Mouse (Mus musculus) embryonic facial prominence, embryonic 13.5 days (tissue): ENCODE measurements around the gene Pacsin3. TPM values are rescaled to one million over a fixed set of nuclear protein-coding genes. Genes with fewer than 3 reads are reported as not detected.
A peak's percentile ranks its signal among the peaks of the same experiment; 100 is the strongest.

Source experiments
- ATAC-seq: fragments of 200-750 bp; cut with Nextera tagmentation; 2 replicates; pipeline ENCODE4 v1.8.0; 2017; ENCODE audit warnings: low read depth; ENCODE audit not compliant: insufficient number of reproducible peaks, insufficient read depth, low FRiP score, low TSS enrichment
- H3K27ac ChIP-seq: fragments of 300-500 bp; sonication (generic); 2 replicates; pipeline ENCODE4 v1.5.1; 2015; ENCODE audit warnings: moderate library complexity, mild to moderate bottlenecking, inconsistent platforms
- H3K27me3 ChIP-seq: fragments of 300-500 bp; sonication (generic); 2 replicates; pipeline ENCODE4 v1.6.1; 2015; ENCODE audit warnings: mild to moderate bottlenecking, inconsistent platforms
- H3K36me3 ChIP-seq: fragments of 300-500 bp; sonication (generic); 2 replicates; pipeline ENCODE4 v1.6.1; 2015; ENCODE audit warnings: mild to moderate bottlenecking, inconsistent platforms
- H3K4me1 ChIP-seq: fragments of 300-500 bp; sonication (generic); 2 replicates; pipeline ENCODE4 v1.6.1; 2015; ENCODE audit warnings: inconsistent platforms
- H3K4me2 ChIP-seq: fragments of 300-500 bp; sonication (generic); 2 replicates; pipeline ENCODE4 v1.6.1; 2015; ENCODE audit warnings: moderate library complexity, mild to moderate bottlenecking, inconsistent platforms
- H3K4me3 ChIP-seq: fragments of 300-500 bp; sonication (generic); 2 replicates; pipeline ENCODE4 v1.5.1; 2015; ENCODE audit warnings: mild to moderate bottlenecking, inconsistent platforms
- H3K9ac ChIP-seq: fragments of 300-500 bp; sonication (generic); 2 replicates; pipeline ENCODE4 v1.6.1; 2015; ENCODE audit warnings: mild to moderate bottlenecking, inconsistent platforms
- H3K9me3 ChIP-seq: fragments of 300-500 bp; sonication (generic); 2 replicates; pipeline ENCODE4 v1.6.1; 2016; ENCODE audit warnings: inconsistent platforms
- WGBS: fragments of 180-500 bp; shearing (Covaris S2); methylation state at CpG from one replicate; pipeline ENCODE4 v1.1.7; 2015; ENCODE audit warnings: mixed read lengths; 5-methylcytosine and 5-hydroxymethylcytosine counted together
- polyA plus RNA-seq: library from polyadenylated mRNA; unstranded; fragments of >200 nt; fragmentation: Nextera tagmentation; extraction: Ambion mirVana; gene quantifications from 2 replicates; pipeline ENCODE4 v1.2.1, GENCODE M21; 2015

Gene Pacsin3
- polyA plus RNA-seq, 1 experiment from 2014 or later: 44.2 TPM

DNA sequence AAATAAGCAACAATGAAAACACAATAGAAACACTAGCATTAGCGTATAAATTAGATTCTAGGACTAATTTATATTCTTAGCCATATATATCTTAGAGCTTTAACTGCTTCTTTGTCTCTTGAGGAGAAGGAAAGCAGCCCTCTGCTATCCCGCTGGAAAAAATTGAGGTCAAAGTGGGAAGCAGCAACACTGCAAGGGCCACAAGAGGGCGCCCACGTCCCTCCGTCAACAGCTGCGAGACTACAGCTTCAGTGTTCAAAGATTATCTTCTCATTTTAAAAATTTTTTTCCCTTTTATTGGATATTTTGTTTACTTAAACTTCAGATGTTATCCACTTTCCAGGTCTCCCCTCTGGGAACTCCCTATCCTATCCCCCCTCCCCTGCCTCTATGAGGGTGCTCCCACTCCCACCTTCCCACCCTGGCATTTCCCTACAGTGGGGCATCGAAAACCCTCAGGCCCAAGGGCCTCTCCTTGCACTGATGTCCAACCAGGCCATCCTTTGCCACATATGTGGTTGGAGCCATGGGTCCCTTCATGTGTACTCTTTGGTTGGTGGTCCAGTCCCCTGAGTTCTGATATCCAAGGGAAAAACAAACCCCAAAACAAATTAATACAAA lies 30.2 kb downstream of the Pacsin3 start:
- peaks cover 27% of the 10 kb centered on the region for H3K4me1 ChIP-seq
- 13% methylated on average over 7 of the region's 7 CpGs for WGBS
- no peak overlapping the region for H3K27ac ChIP-seq
- no peak overlapping the region for H3K4me2 ChIP-seq
- H3K4me3 ChIP-seq: no peak overlapping the region
- no peaks in the 10 kb centered on the region for H3K9me3 ChIP-seq
- no peaks in the 10 kb centered on the region for H3K27me3 ChIP-seq
- H3K9ac ChIP-seq: no peak overlapping the region
- ATAC-seq: no peak
- H3K36me3 ChIP-seq: no peaks in the 10 kb centered on the region

DNA sequence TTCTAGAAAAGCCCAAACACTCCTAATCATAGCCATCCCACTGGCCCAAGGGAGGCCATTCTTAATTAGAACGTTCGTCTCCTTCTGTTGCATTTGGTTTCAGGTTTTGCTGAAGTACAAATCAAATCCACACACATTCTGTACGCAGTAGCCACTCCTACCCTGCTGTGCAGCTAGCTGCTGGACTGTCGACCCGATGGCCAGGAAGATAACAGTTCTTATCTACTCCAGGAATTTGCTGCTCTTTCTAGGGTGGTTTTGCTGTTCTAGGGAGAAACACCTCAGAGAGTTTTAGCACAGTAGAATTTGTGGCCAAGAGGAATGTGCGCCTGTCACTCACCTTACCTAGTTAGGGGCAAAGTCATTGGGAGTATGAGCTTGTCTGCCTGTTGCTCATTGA lies 31.8 kb downstream of the Pacsin3 start:
- H3K4me1 ChIP-seq: peaks cover 25% of the 10 kb centered on the region
- H3K27me3 ChIP-seq: no peaks in the 10 kb centered on the region
- H3K36me3 ChIP-seq: no peaks in the 10 kb centered on the region
- 52% methylated on average over 6 of the region's 6 CpGs for WGBS
- H3K4me2 ChIP-seq: no peak overlapping the region
- no peak overlapping the region for H3K4me3 ChIP-seq
- H3K9me3 ChIP-seq: no peaks in the 10 kb centered on the region
- H3K9ac ChIP-seq: no peak overlapping the region
- H3K27ac ChIP-seq: no peak overlapping the region
- ATAC-seq: no peak

DNA sequence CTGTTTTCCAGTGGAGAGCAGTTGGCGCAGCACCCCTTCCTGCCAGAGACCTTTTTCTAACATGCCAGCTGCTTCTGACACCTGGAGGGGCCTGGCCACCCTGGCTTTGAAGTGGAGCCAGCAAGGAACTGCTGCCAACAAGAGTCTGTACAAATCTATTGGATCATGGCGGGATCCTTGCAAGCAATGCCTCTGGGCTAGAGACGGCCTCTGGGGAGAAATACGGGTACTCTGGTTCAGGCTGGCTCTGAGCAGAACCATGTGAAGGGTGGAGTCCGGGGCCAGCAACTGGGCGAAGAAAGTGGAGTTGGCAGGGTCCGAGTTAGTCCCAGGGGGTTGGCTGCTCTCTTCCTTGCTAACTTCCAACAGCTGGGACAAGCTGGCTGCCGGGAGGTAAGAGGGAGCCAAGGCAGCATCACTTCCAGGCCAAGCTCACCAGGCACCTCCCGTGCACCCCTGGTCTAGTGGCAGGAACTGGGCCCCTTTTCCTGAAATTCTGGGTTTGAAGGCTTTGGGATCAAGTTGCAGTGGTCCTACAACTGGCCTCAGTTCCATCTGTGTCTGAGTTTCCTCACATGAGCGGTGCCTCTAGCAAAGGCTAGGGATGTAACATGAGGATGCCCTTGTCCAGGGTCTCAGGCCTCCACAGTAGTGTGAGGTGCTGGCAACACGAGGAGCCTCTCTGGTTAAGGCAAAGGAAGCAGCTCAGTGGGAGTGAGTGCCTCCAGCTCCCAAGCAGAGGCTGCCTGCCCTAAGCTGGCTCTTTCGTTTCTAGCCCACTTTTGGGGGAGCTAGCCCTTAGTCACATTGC lies 35.6 kb downstream of the Pacsin3 start:
- H3K9me3 ChIP-seq: no peaks in the 10 kb centered on the region
- no peak overlapping the region for H3K9ac ChIP-seq
- peaks cover 14% of the 10 kb centered on the region for H3K4me1 ChIP-seq
- H3K27ac ChIP-seq: peak overlapping the region; percentile 71
- peak; percentile 68 for ATAC-seq
- H3K36me3 ChIP-seq: no peaks in the 10 kb centered on the region
- no peaks in the 10 kb centered on the region for H3K27me3 ChIP-seq
- WGBS: 37% methylated on average over 12 of the region's 12 CpGs
- no peak overlapping the region for H3K4me3 ChIP-seq
- no peak overlapping the region for H3K4me2 ChIP-seq

DNA sequence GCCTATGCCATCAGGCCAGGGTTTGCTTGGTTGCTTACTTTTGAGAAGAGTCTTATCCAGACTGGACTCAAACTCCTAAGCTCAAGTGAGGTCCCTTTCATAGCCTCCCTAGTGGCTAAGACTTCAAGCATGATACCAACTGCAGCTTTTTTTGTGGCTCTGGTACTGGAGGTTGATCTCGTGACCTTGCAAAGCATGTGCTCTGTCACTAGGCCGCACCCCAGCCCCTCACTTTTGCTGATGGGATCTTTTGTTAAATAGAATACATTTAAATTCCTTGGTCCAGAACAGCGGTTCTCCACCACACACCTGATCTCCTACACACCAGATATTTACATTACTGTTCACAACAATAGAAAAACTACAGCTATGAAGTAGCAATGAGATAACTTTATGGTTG lies 38.5 kb downstream of the Pacsin3 start:
- H3K36me3 ChIP-seq: no peaks in the 10 kb centered on the region
- H3K27me3 ChIP-seq: no peaks in the 10 kb centered on the region
- ATAC-seq: no peak

DNA sequence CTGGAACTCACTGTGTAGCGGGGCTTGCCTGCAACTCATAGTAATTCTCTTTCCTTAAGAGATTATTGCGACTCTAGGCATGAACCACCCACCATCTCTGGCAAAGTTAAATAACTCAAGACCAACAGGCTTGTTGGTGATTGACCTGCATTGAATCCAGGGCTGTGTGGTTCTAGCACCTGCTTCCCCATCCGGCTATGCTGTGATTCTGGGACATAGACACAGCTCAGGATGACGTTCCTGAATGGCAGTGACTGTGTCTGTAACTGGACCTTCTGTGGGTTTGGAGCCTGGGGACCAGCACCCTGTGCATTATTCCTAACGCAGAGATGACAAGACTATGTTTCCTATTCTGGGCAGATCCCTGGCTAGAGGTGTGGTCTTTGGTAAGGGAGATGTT lies 40.1 kb downstream of the Pacsin3 start:
- WGBS: 85% methylated on average over 5 of the region's 5 CpGs
- H3K4me2 ChIP-seq: no peak overlapping the region

More for the DNA sequence above, 38.5 kb downstream of the Pacsin3 start:
- 88% methylated on average over 3 of the region's 3 CpGs for WGBS
- Histone ChIP-seq H3K9ac (no peak overlapping the region), H3K4me2 (no peak overlapping the region), H3K4me1 (peaks cover 17% of the 10 kb centered on the region), H3K9me3 (no peaks in the 10 kb centered on the region), H3K4me3 (no peak overlapping the region), H3K27ac (no peak overlapping the region)

DNA sequence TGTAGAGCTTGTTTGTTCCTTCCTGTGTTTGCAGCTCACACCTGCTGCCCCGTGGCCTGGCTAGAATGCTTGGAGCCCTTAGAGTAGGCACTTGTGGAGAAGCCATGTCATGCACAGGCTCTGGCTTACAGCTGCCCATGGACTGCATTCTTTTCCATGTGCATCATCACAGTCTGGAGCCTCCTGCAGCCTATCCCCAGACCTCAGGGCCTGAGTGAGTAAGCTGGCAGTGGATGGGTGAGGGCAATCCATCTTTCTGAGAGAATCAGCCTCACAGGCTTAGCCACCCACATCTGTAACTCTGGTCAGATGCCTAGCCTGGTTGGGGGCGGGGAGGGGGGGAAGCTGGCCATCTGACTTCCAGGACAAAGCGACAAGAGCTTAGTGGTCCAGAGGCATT lies 43.4 kb downstream of the Pacsin3 start:
- 58% methylated on average over 3 of the region's 3 CpGs for WGBS
- Histone ChIP-seq H3K27ac (no peak overlapping the region), H3K36me3 (0 out of 2 replicates have a peak, but pooled peaks cover 2% of the 10 kb centered on the region), H3K9me3 (no peaks in the 10 kb centered on the region), H3K4me2 (no peak overlapping the region), H3K4me1 (peaks cover 5% of the 10 kb centered on the region), H3K27me3 (no peaks in the 10 kb centered on the region), H3K4me3 (no peak overlapping the region), H3K9ac (no peak overlapping the region)
- ATAC-seq: no peak

More for the DNA sequence above, 40.1 kb downstream of the Pacsin3 start:
- Histone ChIP-seq H3K27ac (no peak overlapping the region), H3K9me3 (no peaks in the 10 kb centered on the region), H3K27me3 (no peaks in the 10 kb centered on the region), H3K4me3 (no peak overlapping the region), H3K9ac (no peak overlapping the region), H3K4me1 (peaks cover 16% of the 10 kb centered on the region), H3K36me3 (no peaks in the 10 kb centered on the region)
- ATAC-seq: no peak

DNA sequence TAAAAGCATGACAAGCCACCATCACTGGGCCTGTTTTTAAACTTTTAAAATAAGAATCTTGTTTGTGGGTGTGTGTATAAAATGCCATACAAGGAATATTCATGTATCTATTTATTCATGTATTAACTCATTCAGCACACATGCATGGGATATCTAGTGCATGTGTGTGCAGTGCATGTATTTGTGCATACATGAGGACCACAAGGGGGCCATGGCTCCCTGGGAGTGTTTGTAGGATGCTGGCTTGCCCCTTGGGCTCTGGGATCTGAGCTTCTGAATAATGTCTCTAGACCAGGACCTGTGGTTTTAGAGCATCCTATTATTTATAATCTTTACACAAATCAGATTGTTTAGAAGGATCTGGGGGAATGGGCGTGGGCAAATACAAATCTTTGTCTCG lies 45.0 kb downstream of the Pacsin3 start:
- Histone ChIP-seq H3K27me3 (no peaks in the 10 kb centered on the region), H3K4me1 (peaks cover 5% of the 10 kb centered on the region), H3K4me2 (no peak overlapping the region), H3K27ac (no peak overlapping the region), H3K36me3 (peaks cover 9% of the 10 kb centered on the region; the same call in 1 of the 2 replicates), H3K9me3 (no peaks in the 10 kb centered on the region), H3K4me3 (no peak overlapping the region), H3K9ac (no peak overlapping the region)
- 88% methylated on average over 2 of the region's 2 CpGs for WGBS
- no peak for ATAC-seq

DNA sequence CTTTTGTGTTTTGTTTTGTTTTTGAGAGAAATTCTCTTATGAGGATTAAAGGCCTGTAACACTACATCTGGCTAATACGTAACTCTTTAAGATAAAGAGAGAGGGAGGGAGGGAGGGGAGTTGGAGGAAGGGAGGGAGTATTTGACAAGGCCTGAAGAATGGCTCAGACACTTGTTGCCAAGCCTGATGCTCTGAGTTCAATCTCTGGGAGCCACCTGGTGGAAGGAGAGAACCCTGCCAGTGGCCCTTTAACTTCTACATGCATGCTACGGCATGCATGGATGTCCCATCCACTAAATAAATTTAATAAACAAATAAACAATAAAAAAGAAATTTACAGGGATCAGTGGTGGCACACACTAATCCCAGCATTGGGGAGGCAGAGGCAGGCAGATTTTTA lies 46.1 kb downstream of the Pacsin3 start:
- WGBS: 85% methylated on average over 2 of the region's 2 CpGs
- H3K9me3 ChIP-seq: no peaks in the 10 kb centered on the region
- peaks cover 5% of the 10 kb centered on the region for H3K4me1 ChIP-seq
- H3K36me3 ChIP-seq: peaks cover 9% of the 10 kb centered on the region; the same call in 1 of the 2 replicates
- no peak overlapping the region for H3K9ac ChIP-seq
- ATAC-seq: no peak
- H3K4me2 ChIP-seq: no peak overlapping the region
- H3K4me3 ChIP-seq: no peak overlapping the region
- H3K27ac ChIP-seq: no peak overlapping the region
- no peaks in the 10 kb centered on the region for H3K27me3 ChIP-seq

DNA sequence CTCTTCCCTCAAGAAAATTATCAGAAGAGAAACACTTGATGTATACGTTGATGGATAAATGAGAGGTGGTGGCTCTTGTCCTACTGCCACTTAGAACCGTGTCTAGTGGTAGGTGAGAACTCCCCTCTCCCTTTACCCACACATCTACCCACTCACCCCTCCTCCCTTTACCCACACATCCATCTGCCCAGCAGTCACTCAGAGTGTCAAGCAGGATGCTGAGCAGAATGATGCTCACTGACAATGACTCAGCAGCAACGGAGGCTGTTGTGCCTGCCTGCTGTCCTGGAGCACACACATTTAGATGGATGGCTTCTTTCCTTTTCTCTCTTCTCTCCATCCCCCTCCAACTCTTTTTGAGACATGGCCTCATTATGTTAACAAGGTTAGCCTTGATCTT lies 47.1 kb downstream of the Pacsin3 start:
- Histone ChIP-seq H3K27me3 (no peaks in the 10 kb centered on the region), H3K4me1 (peaks cover 5% of the 10 kb centered on the region), H3K9me3 (no peaks in the 10 kb centered on the region), H3K4me3 (no peak overlapping the region), H3K36me3 (peaks cover 9% of the 10 kb centered on the region; the same call in 1 of the 2 replicates), H3K27ac (no peak overlapping the region), H3K9ac (no peak overlapping the region), H3K4me2 (no peak overlapping the region)
- no peak for ATAC-seq
- WGBS: 80% methylated on average over 3 of the region's 3 CpGs

DNA sequence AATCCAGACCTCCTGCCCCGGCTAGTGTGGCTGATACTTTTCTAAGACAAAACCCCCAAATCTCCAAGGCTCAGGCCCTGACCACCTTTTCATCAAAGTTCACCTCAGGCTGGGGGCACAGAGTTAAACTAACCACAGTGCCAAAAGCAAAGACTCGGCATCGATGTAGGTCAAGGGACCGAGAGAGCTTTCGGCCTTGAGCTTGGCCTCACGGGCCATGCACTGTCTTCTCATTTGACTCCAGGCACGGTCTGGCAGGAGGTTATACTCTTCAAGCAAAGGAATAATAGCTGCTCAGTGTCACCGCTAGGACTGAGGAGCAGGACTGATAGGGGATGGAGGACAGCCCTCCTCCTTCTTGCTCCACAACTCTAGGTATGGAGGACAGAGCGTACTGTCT lies 50.2 kb downstream of the Pacsin3 start:
- Histone ChIP-seq H3K4me3 (no peak overlapping the region), H3K27me3 (no peaks in the 10 kb centered on the region), H3K4me1 (peaks cover 7% of the 10 kb centered on the region), H3K36me3 (peaks cover 9% of the 10 kb centered on the region; the same call in 1 of the 2 replicates), H3K9me3 (no peaks in the 10 kb centered on the region), H3K27ac (no peak overlapping the region), H3K4me2 (no peak overlapping the region), H3K9ac (no peak overlapping the region)
- 91% methylated on average over 9 of the region's 9 CpGs for WGBS
- ATAC-seq: no peak

DNA sequence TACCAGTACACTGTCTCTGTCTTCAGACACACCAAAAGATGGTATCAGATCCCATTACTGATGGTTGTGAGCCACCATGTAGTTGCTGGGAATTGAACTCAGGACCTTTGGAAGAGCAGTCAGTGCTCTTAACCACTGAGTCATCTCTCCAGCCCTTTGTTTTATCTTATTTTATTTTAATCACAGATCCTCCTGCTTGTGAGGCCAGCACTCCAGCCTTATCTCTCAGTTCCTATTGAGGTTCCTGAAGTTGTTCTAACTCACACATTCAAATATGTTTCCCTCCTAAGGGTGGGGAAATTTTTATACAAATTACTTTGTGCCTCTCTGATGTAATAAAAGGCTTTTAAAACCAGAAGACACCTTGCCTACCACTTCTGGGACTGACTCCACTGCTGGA lies 50.8 kb downstream of the Pacsin3 start:
- Histone ChIP-seq H3K9ac (no peak overlapping the region), H3K4me3 (no peak overlapping the region), H3K9me3 (no peaks in the 10 kb centered on the region), H3K27me3 (no peaks in the 10 kb centered on the region), H3K4me1 (peaks cover 7% of the 10 kb centered on the region), H3K36me3 (peaks cover 9% of the 10 kb centered on the region; the same call in 1 of the 2 replicates), H3K27ac (no peak overlapping the region), H3K4me2 (no peak overlapping the region)
- ATAC-seq: no peak

DNA sequence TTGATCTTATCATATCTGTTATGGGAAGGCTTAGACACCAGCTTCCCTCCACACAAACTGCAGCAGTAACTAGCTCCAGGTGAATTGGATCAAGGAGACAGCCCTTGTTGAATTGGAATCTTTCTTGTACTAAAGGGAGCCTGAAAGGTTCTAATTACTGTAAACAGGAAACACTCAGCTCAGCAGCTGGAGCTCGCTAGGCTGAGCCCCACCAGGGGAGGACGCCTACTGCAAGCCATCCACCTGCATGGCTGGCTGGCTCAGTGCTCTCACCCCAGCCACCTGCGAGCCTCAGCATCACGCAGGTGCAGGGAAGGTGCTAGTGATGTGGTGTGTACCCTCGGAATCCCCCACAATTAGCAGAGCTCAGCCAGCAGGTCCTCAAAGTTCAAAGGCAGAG lies 52.9 kb downstream of the Pacsin3 start:
- peaks cover 9% of the 10 kb centered on the region for H3K4me1 ChIP-seq
- no peak overlapping the region for H3K9ac ChIP-seq
- 21% methylated on average over 5 of the region's 5 CpGs for WGBS
- H3K4me2 ChIP-seq: no peak overlapping the region
- ATAC-seq: no peak
- H3K4me3 ChIP-seq: no peak overlapping the region
- H3K36me3 ChIP-seq: peaks cover 9% of the 10 kb centered on the region; the same call in 1 of the 2 replicates
- H3K27me3 ChIP-seq: no peaks in the 10 kb centered on the region
- no peak overlapping the region for H3K27ac ChIP-seq
- no peaks in the 10 kb centered on the region for H3K9me3 ChIP-seq
